Mouse (Mus musculus): ENCODE measurements at regions not wholly inside any gene's neighbourhood (a gene's known extent, or its start where the extent isn't known, plus 50 kb on each side); places are given as distances from the start of the nearest gene placed in this dataset.
"Not testable (repeated sequence)": the region's sequence is repeated elsewhere in the genome, so short reads cannot be mapped to it uniquely, and the experiment has no call there.

DNA sequence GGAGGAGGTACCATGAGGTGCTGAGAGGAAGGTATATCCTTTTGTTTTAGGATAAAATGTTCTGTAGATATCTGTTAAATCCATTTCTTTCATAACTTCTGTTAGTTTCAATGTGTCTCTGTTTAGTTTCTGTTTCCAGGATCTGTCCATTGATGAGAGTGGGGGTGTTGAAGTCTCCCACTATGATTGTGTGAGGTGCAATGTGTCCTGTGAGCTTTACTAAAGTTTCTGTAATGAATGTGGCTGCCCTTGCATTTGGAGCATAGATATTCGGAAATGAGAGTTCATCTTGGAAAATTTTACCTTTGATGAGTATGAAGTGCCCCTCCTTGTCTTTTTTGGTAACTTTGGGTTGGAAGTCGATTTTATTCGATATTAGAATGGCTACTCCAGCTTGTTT is 79.0 kb upstream of the Defb33 start:
- not testable (repeated sequence) for TF ChIP-seq CTCF, EP300 (IDR thresholded peaks at IDR 0.05; ENCODE audit: low read depth)
